ENCODE assay signal across 9 mouse cellular contexts in the genomic region with DNA sequence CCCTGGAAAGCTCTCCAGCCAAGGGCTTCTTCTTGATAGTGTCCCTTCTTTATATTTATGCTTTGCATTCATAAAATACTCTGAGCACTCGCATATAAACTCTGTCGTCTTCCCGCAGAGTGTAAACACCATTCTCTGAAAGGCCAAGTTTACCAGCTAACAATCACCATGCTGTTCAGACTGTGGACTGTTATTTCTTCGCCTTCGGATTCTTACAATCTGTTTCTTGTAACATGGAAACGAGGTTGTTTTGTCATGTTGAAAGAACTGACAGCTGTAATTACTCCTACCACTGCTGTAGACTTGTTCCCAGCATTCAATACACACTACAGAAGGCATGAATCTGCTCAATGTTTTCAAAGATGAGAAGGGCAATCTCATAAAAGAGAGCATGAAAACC. TPM values are rescaled to one million over a fixed set of nuclear protein-coding genes. Genes with fewer than 3 reads are reported as not detected.
A peak's percentile ranks its signal among the peaks of the same experiment; 100 is the strongest.
DNase-seq lines count a peak whose midpoint lies in the region; ATAC-seq and TF ChIP-seq lines count a peak whose summit lies in the region.
"Had no signal": no experiment of that assay in that cellular context is flagged by ENCODE, and none has a peak within 500 bp of the region (broad histone marks: within the 10 kb centered on the region; RNA-seq: fewer than 3 reads in every experiment).

No protein-coding gene starts in this region.

- H3K4me2 ChIP-seq in heart, embryonic 16.5 days (ENCODE audit: low read depth, low read length): 0 out of 2 replicates have a peak overlapping the region, but pooled peaks have one; percentile 15
- peak overlapping the region; percentile 43 for H3K4me2 ChIP-seq in forebrain, embryonic 13.5 days

- no peaks in the 10 kb centered on the region for H3K9me3 ChIP-seq in heart, embryonic 16.5 days (replicated peaks; ENCODE audit: control insufficient read depth, low read length)
- no peaks in the 10 kb centered on the region for H3K9me3 ChIP-seq in forebrain, embryonic 13.5 days (replicated peaks)

- H3K27ac ChIP-seq in heart, embryonic 16.5 days (ENCODE audit: low read length): peak overlapping the region; percentile 22
- peak overlapping the region; percentile 67 for H3K27ac ChIP-seq in forebrain, embryonic 13.5 days

- no peak overlapping the region for H3K9ac ChIP-seq in heart, embryonic 16.5 days (ENCODE audit: low read length)
- no peak overlapping the region for H3K9ac ChIP-seq in forebrain, embryonic 13.5 days

- H3K27me3 ChIP-seq in heart, embryonic 16.5 days (ENCODE audit: control insufficient read depth, insufficient read depth, low read length): no peaks in the 10 kb centered on the region
- H3K27me3 ChIP-seq in forebrain, embryonic 13.5 days: no peaks in the 10 kb centered on the region

- H3K4me1 ChIP-seq in heart, embryonic 16.5 days (ENCODE audit: control insufficient read depth, insufficient read depth, low read length): peaks cover 11% of the 10 kb centered on the region
- H3K4me1 ChIP-seq in forebrain, embryonic 13.5 days: peaks cover 26% of the 10 kb centered on the region

- no peaks in the 10 kb centered on the region for H3K36me3 ChIP-seq in heart, embryonic 16.5 days (ENCODE audit: control insufficient read depth, insufficient read depth)
- H3K36me3 ChIP-seq in forebrain, embryonic 13.5 days (ENCODE audit: poor library complexity, severe bottlenecking): no peaks in the 10 kb centered on the region

- ATAC-seq in heart, embryonic 16.5 days (replicated peaks; ENCODE audit: extremely low read depth, insufficient read depth, low FRiP score): no peak
- ATAC-seq in forebrain, embryonic 13.5 days: peak; percentile 86

- no peak for DNase-seq in heart, adult 11 months
- DNase-seq in brain, embryonic 14.5 days (ENCODE audit: low read depth): peak; percentile 86
- DNase-seq in layer of hippocampus, adult 9-11 months: peak; percentile 56
- DNase-seq in left cerebral cortex, adult 9 months (ENCODE audit: low spot score in 2 of 2): no peak
- DNase-seq in thymus, postnatal 0 days (ENCODE audit: low spot score): no peak
- no peak for DNase-seq in right cerebral cortex, adult 2 months (ENCODE audit: low spot score in 2 of 2)
- DNase-seq: right cerebral cortex, postnatal 25 days had no signal

- no peak for TF ChIP-seq CTCF in brain, embryonic 14.5 days (IDR thresholded peaks at IDR 0.05; ENCODE audit: borderline replicate concordance, extremely low read depth, insufficient read depth, insufficient read length)

- no peak for TF ChIP-seq POLR2A in brain, embryonic 14.5 days (IDR thresholded peaks at IDR 0.05; ENCODE audit: borderline replicate concordance, extremely low read depth, insufficient read depth, insufficient read length, poor library complexity, severe bottlenecking)

- WGBS in heart, embryonic 16.5 days: 51% methylated on average over 6 of the region's 6 CpGs
- WGBS in forebrain, embryonic 13.5 days: 18% methylated on average over 6 of the region's 6 CpGs

- no peak overlapping the region for H3K4me3 ChIP-seq in heart, embryonic 16.5 days (ENCODE audit: low read length)
- H3K4me3 ChIP-seq in forebrain, embryonic 13.5 days: no peak overlapping the region

RNA-seq across cellular contexts. Expression of a gene that starts 46.4 kb away (rescaled TPM):
- 7.1 and 8.6 TPM in 2 replicates for polyA plus RNA-seq in heart, embryonic 16.5 days (2015; fragmentation: Nextera tagmentation; extraction: Ambion mirVana)
- polyA plus RNA-seq in brain, embryonic 14.5 days (2012; rRNA removed): 23.0 and 28.0 TPM in 2 replicates
- polyA plus RNA-seq in forebrain, embryonic 13.5 days (2015; fragmentation: Nextera tagmentation; extraction: Ambion mirVana): 86.5 and 88.2 TPM in 2 replicates
- 3.4 and 4.6 TPM in 2 replicates for polyA plus RNA-seq in thymus, postnatal 0 days (2015; fragmentation: Nextera tagmentation; extraction: Ambion mirVana)

Comparison
In these comparisons a context has a peak if more than half of its experiments do, and no peak if none do; other contexts are left out.
1. DNase-seq: peak in brain, embryonic 14.5 days (single experiment) and layer of hippocampus, adult 9-11 months (single experiment); none in heart, adult 11 months (single experiment), left cerebral cortex, adult 9 months (0 of 2), thymus, postnatal 0 days (single experiment) and right cerebral cortex, adult 2 months (0 of 2).